Mouse (Mus musculus) ES-Bruce4 (cell line): ENCODE measurements around the gene Hs3st1.

ENCODE experiments used
- CTCF ChIP-seq: IDR thresholded peaks from one replicate; pipeline ENCODE4 v1.8.1; 2011; ENCODE audit warnings: low read depth, low read length
- EP300 ChIP-seq: IDR thresholded peaks from 2 replicates; pipeline ENCODE4 v1.6.1; 2011; ENCODE audit warnings: low read depth, low read length; ENCODE audit not compliant: insufficient read depth

DNA sequence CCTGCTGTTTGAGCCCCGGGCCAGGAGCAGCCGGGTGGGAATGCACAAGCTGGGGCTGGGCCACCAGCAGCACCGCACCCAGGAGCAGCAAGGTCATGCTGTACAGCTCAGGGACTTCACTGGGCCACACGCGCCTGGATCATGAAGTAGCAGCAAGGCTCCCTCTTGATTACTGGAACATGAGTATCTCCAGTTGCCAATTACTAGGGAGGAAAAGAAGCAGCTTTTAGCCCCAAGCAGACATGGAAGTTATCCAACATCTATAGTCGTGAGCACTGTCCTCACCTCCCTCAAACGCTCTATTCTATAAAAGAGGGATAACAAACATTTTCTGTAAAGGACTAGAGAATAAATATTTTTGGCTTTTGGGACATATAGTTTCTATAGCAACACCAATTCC lies 140.1 kb downstream of the Hs3st1 start:
- no peak for TF ChIP-seq CTCF
- no peak for TF ChIP-seq EP300
